Mouse (Mus musculus) MEL (cell line): ENCODE measurements around the gene Mug2.

ENCODE experiments used
- CHD2 ChIP-seq: IDR thresholded peaks from 2 replicates; pipeline ENCODE4 v1.6.1; 2011; ENCODE audit warnings: low read length, improper control_type of control experiment
- CTCF ChIP-seq, 3 experiments: IDR thresholded peaks in 2 of 3; conservative IDR thresholded peaks in 1 of 3; 2 replicates each; pipeline ENCODE4 v1.5.1; 2011 to 2012; ENCODE audit warnings: low read length in 3 of 3, low read depth in 2 of 3, mild to moderate bottlenecking in 2 of 3, improper control_type of control experiment in 1 of 3, inconsistent platforms in 1 of 3, mixed read lengths in 1 of 3, moderate library complexity in 1 of 3; ENCODE audit not compliant: control insufficient read depth in 1 of 3, insufficient read depth in 1 of 3, poor library complexity in 1 of 3, severe bottlenecking in 1 of 3
- EP300 ChIP-seq, 2 experiments: IDR thresholded peaks; 2 replicates each; pipeline ENCODE4 v1.6.1; 2011; ENCODE audit warnings: improper control_type of control experiment in 2 of 2, low read length in 2 of 2, low read depth in 1 of 2, mild to moderate bottlenecking in 1 of 2
- GATA1 ChIP-seq: IDR thresholded peaks from 2 replicates; pipeline ENCODE4 v1.6.1; 2011; ENCODE audit warnings: low read depth, low read length, improper control_type of control experiment
- MAX ChIP-seq: IDR thresholded peaks from 2 replicates; pipeline ENCODE4 v1.6.1; 2011; ENCODE audit warnings: low read length, improper control_type of control experiment
- MXI1 ChIP-seq: IDR thresholded peaks from 2 replicates; pipeline ENCODE4 v1.6.1; 2011; ENCODE audit warnings: mild to moderate bottlenecking, low read depth, low read length, improper control_type of control experiment
- MYB ChIP-seq: IDR thresholded peaks from 2 replicates; pipeline ENCODE4 v1.6.1; 2011; ENCODE audit warnings: mild to moderate bottlenecking, low read depth, low read length, improper control_type of control experiment
- NELFE ChIP-seq: IDR thresholded peaks from 2 replicates; pipeline ENCODE4 v1.6.1; 2011; ENCODE audit warnings: low read depth, low read length, improper control_type of control experiment
- POLR2A ChIP-seq, 2 experiments: IDR thresholded peaks; 2 replicates each; pipeline ENCODE4 v1.6.1; 2011 to 2012; ENCODE audit warnings: low read length in 2 of 2, mild to moderate bottlenecking in 2 of 2, control low read depth in 1 of 2, improper control_type of control experiment in 1 of 2, low read depth in 1 of 2, moderate library complexity in 1 of 2; ENCODE audit not compliant: control insufficient read depth in 1 of 2, insufficient read depth in 1 of 2, poor library complexity in 1 of 2
- RCOR1 ChIP-seq: IDR thresholded peaks from 2 replicates; pipeline ENCODE4 v1.6.1; 2012; ENCODE audit warnings: low read depth, mild to moderate bottlenecking, inconsistent platforms, low read length, improper control_type of control experiment
- TCF12 ChIP-seq: IDR thresholded peaks from 2 replicates; pipeline ENCODE4 v1.6.1; 2014; ENCODE audit warnings: low read depth, mild to moderate bottlenecking, inconsistent platforms, low read length, improper control_type of control experiment, moderate library complexity
- ZC3H11A ChIP-seq: IDR thresholded peaks from 2 replicates; pipeline ENCODE4 v1.6.1; 2012; ENCODE audit warnings: low read depth, mild to moderate bottlenecking, inconsistent platforms, low read length, improper control_type of control experiment
- ZNF384 ChIP-seq: IDR thresholded peaks from 2 replicates; pipeline ENCODE4 v1.6.1; 2012; ENCODE audit warnings: low read depth, mild to moderate bottlenecking, inconsistent platforms, low read length, improper control_type of control experiment

- TF ChIP-seq CTCF (IDR thresholded peaks at IDR 0.05 in 2 of 3, conservative IDR thresholded peaks at IDR 0.05 in 1 of 3; ENCODE audit: control insufficient read depth in 1 of 3, insufficient read depth in 1 of 3, low read depth in 2 of 3, low read length in 3 of 3, poor library complexity in 1 of 3, severe bottlenecking in 1 of 3) (no peak), POLR2A (IDR thresholded peaks at IDR 0.05; ENCODE audit: control insufficient read depth in 1 of 2, insufficient read depth in 1 of 2, low read depth in 1 of 2, low read length in 2 of 2, poor library complexity in 1 of 2) (no peak), CHD2 (no peak), GATA1 (no peak), EP300 (IDR thresholded peaks at IDR 0.05; ENCODE audit: low read depth in 1 of 2, low read length in 2 of 2) (no peak), ZNF384 (no peak), MXI1 (no peak), TCF12 (no peak), MAX (no peak), MYB (no peak), RCOR1 (no peak), ZC3H11A (no peak), NELFE (no peak)
Observed at GRCm38 (mm10) chr6:122129521-122129920, 123.0 kb downstream of the Mug2 start.
